Mouse (Mus musculus) limb, embryonic 15.5 days (tissue): Measurements from ENCODE around the gene Pepd. TPM values are rescaled to one million over a fixed set of nuclear protein-coding genes. Genes with fewer than 3 reads are reported as not detected.

Experiments
- ATAC-seq: fragments of 200-750 bp; cut with Nextera tagmentation; 2 replicates; pipeline ENCODE4 v1.8.0; 2017; ENCODE audit warnings: low read depth, moderate TSS enrichment; ENCODE audit not compliant: insufficient number of reproducible peaks, low FRiP score, low TSS enrichment
- H3K27ac ChIP-seq: fragments of 300-500 bp; sonication (generic); 2 replicates; pipeline ENCODE4 v1.5.1; 2015; ENCODE audit warnings: moderate library complexity, mild to moderate bottlenecking, inconsistent platforms
- H3K27me3 ChIP-seq: fragments of 300-500 bp; sonication (generic); 2 replicates; pipeline ENCODE4 v1.6.1; 2015; ENCODE audit warnings: inconsistent platforms
- H3K36me3 ChIP-seq: fragments of 300-500 bp; sonication (generic); 2 replicates; pipeline ENCODE4 v1.6.1; 2015; ENCODE audit warnings: inconsistent platforms
- H3K4me1 ChIP-seq: fragments of 300-500 bp; sonication (generic); 2 replicates; pipeline ENCODE4 v1.6.1; 2015; ENCODE audit warnings: inconsistent platforms
- H3K4me2 ChIP-seq: fragments of 300-500 bp; sonication (generic); 2 replicates; pipeline ENCODE4 v1.6.1; 2015; ENCODE audit warnings: mild to moderate bottlenecking, inconsistent platforms
- H3K4me3 ChIP-seq: fragments of 300-500 bp; sonication (generic); 2 replicates; pipeline ENCODE4 v1.5.1; 2015; ENCODE audit warnings: mild to moderate bottlenecking, inconsistent platforms
- H3K9ac ChIP-seq: fragments of 300-500 bp; sonication (generic); 2 replicates; pipeline ENCODE4 v1.6.1; 2015; ENCODE audit warnings: inconsistent platforms
- H3K9me3 ChIP-seq: fragments of 300-500 bp; sonication (generic); 2 replicates; pipeline ENCODE4 v1.6.1; 2016; ENCODE audit warnings: inconsistent platforms
- WGBS: fragments of 180-500 bp; shearing (Covaris S2); methylation state at CpG from one replicate; pipeline ENCODE4 v1.1.7; 2015; 5-methylcytosine and 5-hydroxymethylcytosine counted together
- polyA plus RNA-seq: library from polyadenylated mRNA; unstranded; fragments of >200 nt; fragmentation: Nextera tagmentation; extraction: Ambion mirVana; gene quantifications from 2 replicates; pipeline ENCODE4 v1.2.1, GENCODE M21; 2015

The Pepd gene
- polyA plus RNA-seq, 1 experiment from 2014 or later: 77.8 TPM

DNA sequence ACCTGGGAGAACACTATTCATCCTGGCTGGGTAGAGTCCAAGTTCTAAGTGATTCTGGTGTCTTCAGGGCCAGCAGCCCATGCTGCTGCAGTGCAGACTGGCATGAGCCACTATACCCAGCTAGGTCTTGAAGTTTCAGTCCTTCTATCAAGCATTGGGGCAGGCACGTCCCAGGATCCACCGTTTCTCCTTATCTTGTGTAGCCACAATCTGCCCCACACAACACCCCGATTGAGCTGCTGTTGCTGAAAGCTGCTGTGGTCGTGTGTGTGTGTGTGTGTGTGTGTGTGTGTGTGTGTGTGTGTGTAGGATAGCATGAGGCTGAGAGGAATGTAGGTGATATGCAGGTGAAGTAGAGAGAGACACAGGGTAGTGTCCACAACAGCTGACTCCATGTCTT, 123.4 kb downstream of the Pepd start:
- H3K9ac ChIP-seq: no peak overlapping the region
- peaks cover 30% of the 10 kb centered on the region for H3K4me1 ChIP-seq
- no peaks in the 10 kb centered on the region for H3K27me3 ChIP-seq
- peak overlapping the region; percentile 57 for H3K27ac ChIP-seq
- H3K4me2 ChIP-seq: no peak overlapping the region
- H3K36me3 ChIP-seq: peaks cover 32% of the 10 kb centered on the region
- no peak for ATAC-seq
- no peaks in the 10 kb centered on the region for H3K9me3 ChIP-seq
- WGBS: 75% methylated on average over 4 of the region's 4 CpGs
- H3K4me3 ChIP-seq: no peak overlapping the region

DNA sequence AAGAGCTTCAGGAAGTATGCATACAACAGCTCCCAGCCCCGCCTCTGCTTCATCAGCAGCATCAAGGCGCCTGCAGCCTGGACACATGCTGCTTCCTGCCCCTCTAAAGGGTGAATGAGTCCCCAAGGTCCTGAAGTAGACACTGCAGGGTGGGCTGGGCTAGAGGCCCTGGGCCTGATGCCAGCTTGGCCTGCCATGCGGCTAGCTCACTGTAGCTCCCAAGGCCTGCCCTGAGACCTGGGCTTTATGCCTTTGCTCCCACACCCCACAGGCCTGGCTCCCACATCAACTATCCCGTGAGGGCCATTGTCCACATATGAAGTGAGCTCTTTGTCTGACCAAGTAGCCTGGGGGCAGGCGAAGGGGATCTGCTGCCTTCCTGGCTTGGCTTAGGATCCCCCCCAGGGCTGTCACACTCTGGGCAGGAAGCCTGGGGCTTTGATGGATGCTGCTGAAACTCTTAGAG, 124.1 kb downstream of the Pepd start:
- no peaks in the 10 kb centered on the region for H3K27me3 ChIP-seq
- no peak overlapping the region for H3K9ac ChIP-seq
- H3K36me3 ChIP-seq: peaks cover 31% of the 10 kb centered on the region
- H3K27ac ChIP-seq: peak overlapping the region; percentile 57
- no peak overlapping the region for H3K4me2 ChIP-seq
- ATAC-seq: peak; percentile 35; the same call in 1 of the 2 replicates
- H3K4me3 ChIP-seq: no peak overlapping the region
- H3K4me1 ChIP-seq: peaks cover 34% of the 10 kb centered on the region
- 50% methylated on average over 5 of the region's 5 CpGs for WGBS
- no peaks in the 10 kb centered on the region for H3K9me3 ChIP-seq

DNA sequence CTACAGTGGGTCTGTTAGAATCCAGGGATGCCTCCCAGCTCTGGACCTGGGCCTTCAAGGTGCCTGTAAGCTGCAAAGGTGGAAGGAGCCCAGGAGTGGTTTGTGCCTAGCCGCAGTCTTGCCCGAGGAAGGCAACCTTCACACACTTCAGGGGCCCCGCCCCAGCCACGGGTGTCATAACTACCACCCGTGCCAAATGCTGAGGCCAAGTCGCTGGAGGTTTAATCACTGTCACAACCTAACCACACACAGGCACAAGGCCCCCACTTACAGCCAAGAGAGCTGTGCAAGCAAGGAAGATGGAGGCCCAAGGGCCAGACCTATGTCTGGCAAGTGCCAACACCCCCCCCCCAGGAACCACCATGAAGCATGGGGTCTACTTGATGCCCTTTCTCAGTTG, 125.2 kb downstream of the Pepd start:
- H3K4me2 ChIP-seq: no peak overlapping the region
- no peaks in the 10 kb centered on the region for H3K9me3 ChIP-seq
- H3K4me1 ChIP-seq: peaks cover 40% of the 10 kb centered on the region
- ATAC-seq: no peak
- H3K4me3 ChIP-seq: no peak overlapping the region
- peaks cover 26% of the 10 kb centered on the region for H3K36me3 ChIP-seq
- 74% methylated on average over 6 of the region's 6 CpGs for WGBS
- 0 out of 2 replicates have a peak overlapping the region, but pooled peaks have one; percentile 57 for H3K27ac ChIP-seq
- H3K9ac ChIP-seq: no peak overlapping the region
- H3K27me3 ChIP-seq: no peaks in the 10 kb centered on the region

DNA sequence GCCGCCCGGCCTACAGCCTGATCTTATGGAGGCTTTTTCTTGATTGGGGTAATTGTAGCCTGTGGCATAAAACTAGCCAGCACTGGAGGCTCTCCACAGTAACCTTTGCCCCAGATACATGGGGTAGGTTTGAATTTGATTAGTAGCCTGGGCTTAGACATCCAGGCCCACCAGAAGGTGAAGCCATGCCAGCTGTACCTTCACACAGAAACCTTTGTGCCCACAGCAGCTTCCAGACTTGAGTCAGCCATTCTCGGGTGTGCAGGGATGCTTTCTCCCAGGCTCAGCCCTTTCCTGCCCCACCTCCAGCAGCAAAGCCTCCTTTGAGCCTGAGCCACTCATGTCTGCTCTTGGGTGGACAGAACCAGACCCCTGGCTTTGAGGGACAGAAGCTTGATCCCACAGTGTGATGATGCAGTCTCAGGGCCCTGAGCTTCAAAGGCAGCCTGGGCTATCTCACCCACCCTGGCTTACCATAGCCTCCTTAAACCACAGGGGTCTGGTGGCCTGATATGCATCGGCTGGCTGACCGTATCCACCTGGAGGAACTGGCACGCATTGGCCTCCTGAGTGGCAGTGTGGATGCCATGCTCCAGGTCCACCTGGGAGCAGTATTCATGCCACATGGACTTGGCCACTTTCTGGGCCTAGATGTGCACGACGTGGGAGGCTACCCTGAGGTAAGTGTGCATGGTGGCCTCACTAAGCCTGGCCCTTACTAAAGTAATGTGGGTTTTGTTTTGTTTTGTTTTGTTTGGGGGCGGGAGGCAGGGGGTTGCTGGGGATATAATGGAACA, 128.2 kb downstream of the Pepd start:
- H3K9me3 ChIP-seq: no peaks in the 10 kb centered on the region
- H3K27ac ChIP-seq: no peak overlapping the region
- WGBS: 88% methylated on average over 9 of the region's 9 CpGs
- H3K4me3 ChIP-seq: no peak overlapping the region
- peaks cover 30% of the 10 kb centered on the region for H3K36me3 ChIP-seq
- peaks cover 43% of the 10 kb centered on the region for H3K4me1 ChIP-seq
- no peaks in the 10 kb centered on the region for H3K27me3 ChIP-seq
- no peak overlapping the region for H3K4me2 ChIP-seq
- ATAC-seq: no peak
- no peak overlapping the region for H3K9ac ChIP-seq

DNA sequence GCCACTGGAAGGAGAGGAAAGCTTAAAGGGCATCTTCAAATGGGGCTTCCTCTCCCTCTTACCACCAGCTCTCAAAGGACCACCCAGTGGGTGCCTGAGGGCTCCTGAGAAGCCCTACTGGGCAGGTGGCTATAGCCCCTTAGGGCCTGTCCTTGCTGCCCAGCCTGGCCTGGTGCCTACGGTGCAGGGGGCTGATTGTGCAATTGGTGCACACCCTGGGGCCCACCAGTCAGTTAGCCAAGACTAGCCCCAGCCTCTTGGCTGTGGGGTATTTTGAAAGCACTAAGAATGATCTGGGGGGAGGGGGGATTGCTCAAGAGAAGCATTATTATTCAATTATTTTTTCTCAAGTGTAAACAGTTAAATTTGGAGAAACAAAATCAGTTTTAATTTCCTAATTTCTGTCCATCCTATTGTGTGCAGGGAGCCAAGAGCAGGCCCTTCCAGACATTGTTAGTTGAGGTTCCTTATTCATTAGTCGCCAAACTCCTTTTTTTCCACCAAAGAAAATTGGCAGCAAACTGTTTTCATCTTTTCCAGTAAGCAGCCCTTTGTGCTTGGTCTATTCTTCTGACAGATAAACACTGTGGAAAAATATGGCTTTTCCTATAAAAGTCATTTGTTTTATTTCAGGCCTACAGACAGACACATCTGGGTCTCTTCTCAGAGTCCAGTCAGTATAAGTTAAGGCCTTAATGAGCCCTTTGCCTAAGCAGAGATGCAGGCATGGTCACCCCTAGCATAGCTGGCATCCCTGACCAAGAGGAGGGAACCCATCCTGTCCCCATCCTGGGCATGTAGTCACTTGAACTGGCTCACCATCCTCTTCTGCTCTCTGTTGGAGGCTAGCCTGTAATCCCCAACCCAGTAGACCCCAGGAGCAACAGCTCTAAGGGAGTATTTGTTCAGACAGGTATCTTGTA, 129.4 kb downstream of the Pepd start:
- ATAC-seq: no peak
- no peaks in the 10 kb centered on the region for H3K9me3 ChIP-seq
- H3K27ac ChIP-seq: 0 out of 2 replicates have a peak overlapping the region, but pooled peaks have one; percentile 2
- H3K27me3 ChIP-seq: no peaks in the 10 kb centered on the region
- no peak overlapping the region for H3K4me3 ChIP-seq
- no peak overlapping the region for H3K9ac ChIP-seq
- WGBS: 68% methylated on average over 2 of the region's 2 CpGs
- peaks cover 41% of the 10 kb centered on the region for H3K36me3 ChIP-seq
- no peak overlapping the region for H3K4me2 ChIP-seq
- peaks cover 32% of the 10 kb centered on the region for H3K4me1 ChIP-seq

DNA sequence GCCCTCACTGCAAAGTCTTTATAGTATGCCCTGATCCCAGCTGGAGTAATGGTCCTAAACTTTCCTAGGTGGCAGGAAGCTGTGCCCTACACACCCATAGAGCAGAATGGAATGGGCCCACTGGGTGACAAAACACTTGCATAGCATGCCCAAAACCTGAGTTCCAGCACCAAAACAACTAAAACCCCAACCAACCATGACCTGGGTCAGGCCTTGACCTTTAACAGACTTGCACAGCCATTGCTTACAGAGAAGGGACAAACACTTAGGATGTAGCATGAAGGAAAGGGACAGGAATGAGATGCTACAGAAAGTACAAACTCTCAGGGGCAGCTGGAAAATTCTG, 130.0 kb downstream of the Pepd start:
- no peak overlapping the region for H3K9ac ChIP-seq
- H3K9me3 ChIP-seq: no peaks in the 10 kb centered on the region
- H3K36me3 ChIP-seq: peaks cover 42% of the 10 kb centered on the region
- no peaks in the 10 kb centered on the region for H3K27me3 ChIP-seq
- no peak overlapping the region for H3K4me3 ChIP-seq
- no peak overlapping the region for H3K4me2 ChIP-seq
- no peak for ATAC-seq
- no peak overlapping the region for H3K27ac ChIP-seq
- H3K4me1 ChIP-seq: peaks cover 25% of the 10 kb centered on the region

DNA sequence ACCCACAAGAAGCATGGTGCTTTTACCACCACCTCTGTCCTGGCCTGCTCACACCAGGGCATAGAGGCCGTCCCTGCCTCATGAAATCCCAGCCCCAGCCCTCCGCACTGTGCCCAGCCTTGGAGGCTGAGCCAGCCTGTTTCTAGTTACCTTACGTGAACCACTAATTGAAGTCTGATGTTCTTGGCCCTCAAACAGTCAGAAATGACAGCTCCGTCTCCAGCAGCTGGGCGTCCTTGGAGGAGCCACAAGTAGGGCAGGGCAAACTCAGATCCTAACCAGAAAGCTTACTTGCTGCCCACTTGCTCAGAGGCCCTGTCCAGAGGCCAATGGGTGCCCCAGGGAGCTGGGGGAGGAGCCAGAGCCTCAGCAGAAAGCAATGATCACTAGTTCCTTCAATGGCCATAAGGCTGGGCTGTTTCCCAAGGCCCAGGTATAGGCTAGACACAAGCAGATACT, 130.6 kb downstream of the Pepd start:
- H3K27ac ChIP-seq: no peak overlapping the region
- no peak overlapping the region for H3K4me3 ChIP-seq
- H3K27me3 ChIP-seq: no peaks in the 10 kb centered on the region
- H3K4me1 ChIP-seq: peaks cover 21% of the 10 kb centered on the region
- peaks cover 42% of the 10 kb centered on the region for H3K36me3 ChIP-seq
- H3K9ac ChIP-seq: no peak overlapping the region
- WGBS: 35% methylated on average over 5 of the region's 5 CpGs
- H3K9me3 ChIP-seq: no peaks in the 10 kb centered on the region
- H3K4me2 ChIP-seq: no peak overlapping the region
- ATAC-seq: peak; percentile 41; the same call in 1 of the 2 replicates

DNA sequence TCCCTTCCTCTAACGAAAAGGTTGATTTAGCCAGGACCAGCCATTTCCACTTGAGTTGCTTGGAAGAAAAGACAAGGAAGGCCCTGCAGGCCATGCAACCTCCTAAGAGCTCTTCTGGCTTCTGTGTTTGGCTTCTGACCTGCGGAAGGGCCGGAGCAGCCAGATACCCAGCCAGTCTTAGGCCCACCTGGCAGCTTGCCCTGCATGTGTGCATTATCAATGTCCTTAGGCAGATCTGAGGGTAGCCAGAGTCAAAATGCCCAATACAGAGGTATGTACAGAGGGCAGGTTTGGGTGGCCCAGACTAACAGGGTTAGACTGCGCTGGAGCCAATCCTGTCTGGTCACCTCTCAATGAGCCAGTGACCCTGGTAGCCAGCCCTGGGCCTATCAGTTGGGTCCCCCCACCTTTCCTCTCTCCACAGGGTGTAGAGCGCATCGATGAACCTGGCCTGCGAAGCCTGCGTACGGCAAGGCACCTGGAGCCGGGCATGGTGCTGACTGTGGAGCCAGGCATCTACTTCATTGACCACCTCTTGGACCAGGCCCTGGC, 131.2 kb downstream of the Pepd start:
- no peak overlapping the region for H3K4me3 ChIP-seq
- no peak for ATAC-seq
- H3K27ac ChIP-seq: no peak overlapping the region
- 90% methylated on average over 10 of the region's 10 CpGs for WGBS
- no peak overlapping the region for H3K4me2 ChIP-seq
- H3K36me3 ChIP-seq: peaks cover 42% of the 10 kb centered on the region
- no peak overlapping the region for H3K9ac ChIP-seq
- H3K4me1 ChIP-seq: peaks cover 21% of the 10 kb centered on the region
- H3K27me3 ChIP-seq: no peaks in the 10 kb centered on the region
- no peaks in the 10 kb centered on the region for H3K9me3 ChIP-seq

DNA sequence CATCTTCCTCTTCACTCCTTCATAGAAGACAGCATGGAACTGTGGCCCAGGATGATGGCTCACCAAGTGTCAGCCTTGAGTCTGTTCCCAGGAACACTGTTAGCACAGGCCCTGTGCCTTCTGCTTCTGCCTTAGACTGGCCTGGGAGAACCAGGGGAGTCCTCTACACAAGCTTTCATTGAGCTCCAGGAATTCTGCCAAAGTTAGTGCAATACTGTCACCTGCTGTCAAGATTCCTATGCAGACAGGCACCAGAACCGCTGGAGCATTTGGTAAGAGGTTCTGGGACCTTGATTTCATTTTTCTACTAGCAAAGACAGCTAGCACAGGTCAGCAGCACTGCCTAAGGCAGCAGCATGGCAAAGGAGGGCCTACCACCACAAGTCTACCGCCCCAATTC, 132.5 kb downstream of the Pepd start:
- ATAC-seq: no peak
- Histone ChIP-seq H3K4me3 (no peak overlapping the region), H3K27ac (no peak overlapping the region), H3K9me3 (no peaks in the 10 kb centered on the region), H3K27me3 (no peaks in the 10 kb centered on the region), H3K4me1 (peaks cover 21% of the 10 kb centered on the region), H3K36me3 (peaks cover 47% of the 10 kb centered on the region), H3K4me2 (no peak overlapping the region), H3K9ac (no peak overlapping the region)
- WGBS: 91% methylated on average over 2 of the region's 2 CpGs

DNA sequence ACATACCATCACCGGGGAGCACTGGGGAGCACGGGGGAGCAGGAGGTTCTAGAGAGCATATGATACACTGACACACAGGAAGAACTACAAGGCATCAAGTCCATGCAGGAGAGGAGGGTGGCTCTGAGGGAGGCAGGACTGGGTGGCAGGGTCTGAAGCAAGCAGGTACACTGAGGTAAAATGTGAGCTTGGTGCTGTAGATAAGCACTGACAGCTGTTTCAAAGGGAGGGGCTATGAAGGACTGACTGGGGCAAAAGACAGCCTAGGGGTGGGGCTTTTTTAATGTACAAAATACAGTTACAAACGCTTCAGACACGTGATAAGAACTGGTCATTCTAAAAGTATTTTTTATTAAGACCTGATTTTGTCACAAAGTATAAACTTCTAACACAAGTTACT, 133.9 kb downstream of the Pepd start:
- Histone ChIP-seq H3K27me3 (no peaks in the 10 kb centered on the region), H3K4me3 (no peak overlapping the region), H3K9ac (no peak overlapping the region), H3K4me2 (no peak overlapping the region), H3K27ac (no peak overlapping the region), H3K4me1 (peaks cover 20% of the 10 kb centered on the region), H3K36me3 (peaks cover 58% of the 10 kb centered on the region), H3K9me3 (no peaks in the 10 kb centered on the region)
- WGBS: 93% methylated on average over 4 of the region's 4 CpGs
- no peak for ATAC-seq

DNA sequence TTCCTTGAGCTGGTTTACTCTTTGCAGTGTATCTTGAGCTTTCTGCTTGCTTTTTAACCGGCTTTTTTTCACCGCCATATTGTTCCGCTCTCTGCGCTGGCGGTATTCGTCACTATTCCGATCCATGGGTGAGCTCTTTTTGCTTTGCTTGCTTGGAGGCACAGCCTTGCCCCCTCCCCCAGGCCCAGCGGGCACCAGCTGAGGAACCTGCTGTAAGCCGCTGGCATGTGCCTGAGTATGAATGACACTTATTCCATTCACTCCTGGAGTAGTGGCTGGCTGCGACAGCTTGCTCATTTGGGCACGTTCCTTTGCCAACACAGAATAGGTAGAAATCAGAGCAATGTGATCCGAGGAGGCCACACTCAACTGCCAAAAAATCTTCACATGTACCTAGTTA, 138.4 kb downstream of the Pepd start:
- Histone ChIP-seq H3K27me3 (no peaks in the 10 kb centered on the region), H3K4me2 (no peak overlapping the region), H3K4me1 (peaks cover 15% of the 10 kb centered on the region), H3K9me3 (no peaks in the 10 kb centered on the region), H3K4me3 (no peak overlapping the region), H3K27ac (no peak overlapping the region), H3K36me3 (peaks cover 26% of the 10 kb centered on the region), H3K9ac (no peak overlapping the region)
- 93% methylated on average over 12 of the region's 12 CpGs for WGBS
- ATAC-seq: no peak

DNA sequence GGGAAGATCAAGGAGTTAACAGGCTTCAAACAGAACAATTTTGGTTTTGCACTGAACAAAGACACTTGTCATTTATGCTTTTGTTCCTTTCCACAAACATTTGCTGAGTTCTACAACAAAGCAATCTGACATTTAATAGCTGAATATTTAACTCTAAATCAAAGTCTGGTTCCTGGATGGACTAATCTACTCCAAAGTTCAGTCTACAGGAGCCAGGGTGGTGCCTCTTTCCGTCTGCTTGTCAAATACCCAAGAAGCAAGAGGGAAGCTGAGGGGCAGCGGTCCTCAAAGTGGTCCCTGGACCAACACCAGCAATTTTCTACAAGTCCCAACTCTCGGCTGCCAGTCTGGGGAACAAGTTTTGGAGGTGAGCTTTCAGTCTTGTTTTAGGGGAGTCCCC, 141.0 kb downstream of the Pepd start:
- no peak overlapping the region for H3K4me3 ChIP-seq
- no peak for ATAC-seq
- H3K27me3 ChIP-seq: no peaks in the 10 kb centered on the region
- peaks cover 16% of the 10 kb centered on the region for H3K36me3 ChIP-seq
- H3K9ac ChIP-seq: no peak overlapping the region
- no peak overlapping the region for H3K27ac ChIP-seq
- H3K9me3 ChIP-seq: no peaks in the 10 kb centered on the region
- WGBS: 90% methylated on average over 3 of the region's 3 CpGs
- no peak overlapping the region for H3K4me2 ChIP-seq
- H3K4me1 ChIP-seq: peaks cover 19% of the 10 kb centered on the region
